Mouse (Mus musculus) heart, postnatal 10 days (tissue): ENCODE data around the gene Nxpe5. TPM values are rescaled to one million over a fixed set of nuclear protein-coding genes. Genes with fewer than 3 reads are reported as not detected.

Experiments
- DNase-seq, 2 experiments: peaks; one replicate each; pipeline ENCODE4 v3.0.0; 2021
- intact Hi-C: fragments of 180-260 bp; cut with DNase I; formaldehyde crosslinking; loops from one replicate; pipeline ENCODE4 v1.15.1; 2025
- total RNA-seq, 2 experiments: library from RNA; stranded (reverse); gene quantifications; 2 replicates each; pipeline ENCODE4 v1.2.3; 2021

The Nxpe5 gene
- total RNA-seq, 2 experiments from 2014 or later, result 0.57 TPM

GRCm38 (mm10) chr5:138241511-138241910 lies 15.8 kb downstream of the Nxpe5 start:
- intact Hi-C loops, result no loop called here
- DNase-seq, result no peak

GRCm38 (mm10) chr5:138251144-138251543 lies 25.4 kb downstream of the Nxpe5 start:
- intact Hi-C loops, result no loop called here
- no peak for DNase-seq

- DNase-seq, result no peak
- intact Hi-C loops, result loop anchor here (1.0 kb wide), 1 partner anchor 52 kb away; no protein-coding TSS in a partner anchor
Measured at GRCm38 (mm10) chr5:138253061-138253460, 27.4 kb downstream of the Nxpe5 start.

GRCm38 (mm10) chr5:138255353-138256093 lies 29.8 kb downstream of the Nxpe5 start, which contains the start of gene Lamtor4:
Lamtor4 (plus strand) TSS chr5:138255482.
- intact Hi-C loops, result no loop called here

GRCm38 (mm10) chr5:138256094-138256467 lies 30.4 kb downstream of the Nxpe5 start:
- no peak for DNase-seq
- intact Hi-C loops, result no loop called here

More at GRCm38 (mm10) chr5:138255353-138256093, 29.8 kb downstream of the Nxpe5 start, which contains the start of gene Lamtor4:
- peak; percentile 96 to 97 for DNase-seq

GRCm38 (mm10) chr5:138256966-138257584 lies 31.4 kb downstream of the Nxpe5 start:
- intact Hi-C loops, result no loop called here
- no peak for DNase-seq

GRCm38 (mm10) chr5:138257585-138257978 lies 31.9 kb downstream of the Nxpe5 start:
- DNase-seq, result no peak
- intact Hi-C loops, result no loop called here

- intact Hi-C loops, result no loop called here
- DNase-seq, result no peak
Measured at GRCm38 (mm10) chr5:138258078-138258477, 32.4 kb downstream of the Nxpe5 start.

- no peak for DNase-seq
- intact Hi-C loops, result no loop called here
Measured at GRCm38 (mm10) chr5:138258542-138258941, 32.8 kb downstream of the Nxpe5 start.

- intact Hi-C loops, result no loop called here
- DNase-seq, result no peak
Measured at GRCm38 (mm10) chr5:138258993-138259392, 33.3 kb downstream of the Nxpe5 start.

- DNase-seq, result no peak
- intact Hi-C loops, result loop anchor here (5.0 kb wide), 1 partner anchor 182 kb away; the partner anchor contains the start of gene Zfp157
Measured at GRCm38 (mm10) chr5:138260051-138260450, 34.4 kb downstream of the Nxpe5 start.

- intact Hi-C loops, result loop anchor here (5.0 kb wide), 1 partner anchor 181 kb away; the partner anchor contains the start of gene Zfp157
- DNase-seq, result no peak
Measured at GRCm38 (mm10) chr5:138260834-138261233, 35.1 kb downstream of the Nxpe5 start.

- no peak for DNase-seq
- intact Hi-C loops, result loop anchor here (5.0 kb wide), 1 partner anchor 180 kb away; the partner anchor contains the start of gene Zfp157
Measured at GRCm38 (mm10) chr5:138262001-138262400, 36.3 kb downstream of the Nxpe5 start.

GRCm38 (mm10) chr5:138262582-138263240 lies 37.0 kb downstream of the Nxpe5 start:
- DNase-seq, result no peak
- intact Hi-C loops, result loop anchor here (5.0 kb wide), 1 partner anchor 180 kb away; the partner anchor contains the start of gene Zfp157

- intact Hi-C loops, result loop anchor here (5.0 kb wide), 1 partner anchor 179 kb away; the partner anchor contains the start of gene Zfp157
- DNase-seq, result peak; percentile 93 to 95
Measured at GRCm38 (mm10) chr5:138263260-138264206, 37.8 kb downstream of the Nxpe5 start, which contains the start of gene BC037034. BC037034 (minus strand) TSS chr5:138264033.

GRCm38 (mm10) chr5:138264207-138264578 lies 38.5 kb downstream of the Nxpe5 start:
- DNase-seq, result no peak
- intact Hi-C loops, result loop anchor here (5.0 kb wide), 1 partner anchor 178 kb away; the partner anchor contains the start of gene Zfp157

GRCm38 (mm10) chr5:138265712-138266111 lies 40.0 kb downstream of the Nxpe5 start:
- intact Hi-C loops, result no loop called here
- no peak for DNase-seq

- DNase-seq, result no peak
- intact Hi-C loops, result no loop called here
Measured at GRCm38 (mm10) chr5:138267114-138267513, 41.4 kb downstream of the Nxpe5 start.

GRCm38 (mm10) chr5:138268980-138269379 lies 43.3 kb downstream of the Nxpe5 start:
- intact Hi-C loops, result no loop called here
- no peak for DNase-seq

- intact Hi-C loops, result no loop called here
- DNase-seq, result no peak
Measured at GRCm38 (mm10) chr5:138271232-138271631, 45.5 kb downstream of the Nxpe5 start.
